Mouse (Mus musculus): Measurements from ENCODE around the gene Vmn1r69. TPM values are rescaled to one million over a fixed set of nuclear protein-coding genes. Genes with fewer than 3 reads are reported as not detected.

Vmn1r69 gene
- polyA plus RNA-seq (2015; fragmentation: Nextera tagmentation; extraction: Ambion mirVana), result not detected in 2 replicates

DNA sequence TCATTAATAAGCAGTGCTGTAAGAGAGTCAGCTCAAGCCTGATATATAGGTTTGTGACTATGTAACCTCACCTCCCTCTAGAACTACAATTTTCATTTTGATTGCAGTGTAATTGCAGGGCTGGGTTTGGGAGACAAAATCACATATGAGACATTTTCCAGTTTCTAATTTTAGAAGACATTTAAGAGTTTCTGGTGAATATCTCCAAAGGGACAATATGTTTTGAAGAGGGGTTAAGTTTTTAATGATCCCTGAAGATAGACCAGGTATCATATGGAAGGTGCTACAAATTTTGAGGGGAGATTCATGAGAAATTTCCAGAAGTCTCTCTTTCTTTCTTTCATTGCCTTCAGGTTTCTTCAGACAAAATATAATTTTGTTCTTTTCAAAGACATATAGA, at the start of gene Vmn1r69:
TSS of gene Vmn1r69 (minus strand) at position 101 of the 400 bp plus-strand sequence.
- no peak for ATAC-seq
- Histone ChIP-seq H3K27ac (ENCODE audit: low read depth, low read length) (no peak within 1 kb of the TSS), H3K4me2 (ENCODE audit: low read length) (no peak within 1 kb of the TSS), H3K4me3 (ENCODE audit: low read length) (no peak within 1 kb of the TSS), H3K27me3 (replicated peaks; ENCODE audit: control insufficient read depth, insufficient read depth, low read length) (no peaks in the 10 kb centered on the region), H3K9me3 (ENCODE audit: control insufficient read depth, low read length) (peaks cover 16% of the 10 kb centered on the region), H3K36me3 (ENCODE audit: control insufficient read depth, insufficient read depth, low read length) (no peaks in the 10 kb centered on the region), H3K4me1 (ENCODE audit: control insufficient read depth, insufficient read depth, low read depth, low read length) (no peaks in the 10 kb centered on the region), H3K9ac (ENCODE audit: low read depth, low read length) (no peak within 1 kb of the TSS)

GRCm38 (mm10) chr7:10631232-10631631, 17.8 kb upstream of the Vmn1r69 start, which contains the start of gene Vmn1r70:
Vmn1r70 (plus strand) TSS chr7:10631532.
- Histone ChIP-seq H3K9ac (ENCODE audit: low read depth, low read length) (no peak within 1 kb of the TSS), H3K4me3 (ENCODE audit: low read length) (no peak within 1 kb of the TSS), H3K27me3 (replicated peaks; ENCODE audit: control insufficient read depth, insufficient read depth, low read length) (no peaks in the 10 kb centered on the region), H3K27ac (ENCODE audit: low read depth, low read length) (no peak within 1 kb of the TSS), H3K4me1 (ENCODE audit: control insufficient read depth, insufficient read depth, low read depth, low read length) (no peaks in the 10 kb centered on the region), H3K36me3 (ENCODE audit: control insufficient read depth, insufficient read depth, low read length) (no peaks in the 10 kb centered on the region), H3K9me3 (ENCODE audit: control insufficient read depth, low read length) (peaks cover 19% of the 10 kb centered on the region), H3K4me2 (ENCODE audit: low read length) (no peak within 1 kb of the TSS)
- 66% methylated on average over 1 of the region's 1 CpGs for WGBS
- no peak for ATAC-seq

- WGBS, result 72% methylated on average over 2 of the region's 2 CpGs
- H3K9me3 ChIP-seq (ENCODE audit: control insufficient read depth, low read length), result peaks cover 9% of the 10 kb centered on the region
- no peak for ATAC-seq
- no peaks in the 10 kb centered on the region for H3K36me3 ChIP-seq (ENCODE audit: control insufficient read depth, insufficient read depth, low read length)
- no peaks in the 10 kb centered on the region for H3K27me3 ChIP-seq (replicated peaks; ENCODE audit: control insufficient read depth, insufficient read depth, low read length)
- H3K4me3 ChIP-seq (ENCODE audit: low read length), result no peak within 1 kb of the TSS
- H3K9ac ChIP-seq (ENCODE audit: low read depth, low read length), result no peak within 1 kb of the TSS
- no peaks in the 10 kb centered on the region for H3K4me1 ChIP-seq (ENCODE audit: control insufficient read depth, insufficient read depth, low read depth, low read length)
- H3K27ac ChIP-seq (ENCODE audit: low read depth, low read length), result no peak within 1 kb of the TSS
- no peak within 1 kb of the TSS for H3K4me2 ChIP-seq (ENCODE audit: low read length)
Measured at GRCm38 (mm10) chr7:10558385-10558784, 55.1 kb downstream of the Vmn1r69 start, which contains the start of gene Vmn1r68. Vmn1r68 (minus strand) TSS chr7:10558485.

Other genes starting within 250 kb of the Vmn1r69 start
- not detected in 2 replicates for gene Vmn1r67, start 170.3 kb downstream of the Vmn1r69 start, polyA plus RNA-seq (2015; fragmentation: Nextera tagmentation; extraction: Ambion mirVana)
- 26.8 and 34.4 TPM in 2 replicates for gene Zik1, start 118.3 kb downstream of the Vmn1r69 start, polyA plus RNA-seq (2015; fragmentation: Nextera tagmentation; extraction: Ambion mirVana)
- not detected in 2 replicates for gene Vmn1r68, start 55.2 kb downstream of the Vmn1r69 start, polyA plus RNA-seq (2015; fragmentation: Nextera tagmentation; extraction: Ambion mirVana)
- not detected in 2 replicates for gene Vmn1r70, start 17.9 kb upstream of the Vmn1r69 start, polyA plus RNA-seq (2015; fragmentation: Nextera tagmentation; extraction: Ambion mirVana)
- gene Nlrp4b, start 74.1 kb upstream of the Vmn1r69 start, polyA plus RNA-seq (2015; fragmentation: Nextera tagmentation; extraction: Ambion mirVana), result not detected in 2 replicates
- not detected in 2 replicates for gene Vmn1r71, start 140.7 kb upstream of the Vmn1r69 start, polyA plus RNA-seq (2015; fragmentation: Nextera tagmentation; extraction: Ambion mirVana)